Mouse (Mus musculus) midbrain, postnatal 0 days (tissue): ENCODE data around the gene Tsr3. TPM values are rescaled to one million over a fixed set of nuclear protein-coding genes. Genes with fewer than 3 reads are reported as not detected.

Source experiments
- ATAC-seq: fragments of 200-750 bp; cut with Nextera tagmentation; 2 replicates; pipeline ENCODE4 v1.8.0; 2017; ENCODE audit warnings: moderate number of reproducible peaks, mild to moderate bottlenecking, moderate TSS enrichment, moderate library complexity; ENCODE audit not compliant: low FRiP score
- DNase-seq: peaks from one replicate; pipeline ENCODE4 v3.0.0-alpha.2; 2015; ENCODE audit warnings: low spot score
- H3K27ac ChIP-seq: fragments of 300-500 bp; sonication (generic); 2 replicates; pipeline ENCODE4 v1.5.1; 2014; ENCODE audit warnings: low read depth, mild to moderate bottlenecking, low read length, mixed read lengths
- H3K27me3 ChIP-seq: fragments of 300-500 bp; sonication (generic); 2 replicates; pipeline ENCODE4 v1.6.1; 2014; ENCODE audit warnings: low read length, control low read depth, mixed read lengths; ENCODE audit not compliant: insufficient read depth
- H3K36me3 ChIP-seq: fragments of 300-500 bp; sonication (generic); 2 replicates; pipeline ENCODE4 v1.6.1; 2014; ENCODE audit warnings: low read length, control low read depth, mixed read lengths; ENCODE audit not compliant: insufficient read depth
- H3K4me1 ChIP-seq: fragments of 300-500 bp; sonication (generic); 2 replicates; pipeline ENCODE4 v1.6.1; 2014; ENCODE audit warnings: mild to moderate bottlenecking, control low read depth, antibody characterized with exemption, low read length, mixed read lengths; ENCODE audit not compliant: insufficient read depth
- H3K4me2 ChIP-seq: fragments of 300-500 bp; sonication (generic); 2 replicates; pipeline ENCODE4 v1.6.1; 2014; ENCODE audit warnings: low read depth, mild to moderate bottlenecking, low read length, mixed read lengths; ENCODE audit not compliant: poor library complexity, severe bottlenecking
- H3K4me3 ChIP-seq: fragments of 300-500 bp; sonication (generic); 2 replicates; pipeline ENCODE4 v1.5.1; 2014; ENCODE audit warnings: low read depth, mild to moderate bottlenecking, low read length, moderate library complexity
- H3K9ac ChIP-seq: fragments of 300-500 bp; sonication (generic); replicated peaks from 2 replicates; pipeline ENCODE4 v1.6.1; 2014; ENCODE audit warnings: mild to moderate bottlenecking, low read length, moderate library complexity, mixed read lengths; ENCODE audit not compliant: poor library complexity, severe bottlenecking
- H3K9me3 ChIP-seq: fragments of 300-500 bp; sonication (generic); 2 replicates; pipeline ENCODE4 v1.6.1; 2016; ENCODE audit warnings: low read length, control low read depth
- CTCF ChIP-seq: IDR thresholded peaks from 2 replicates; pipeline ENCODE4 v1.5.1; 2016; ENCODE audit warnings: antibody characterized with exemption, mild to moderate bottlenecking
- WGBS: fragments of 180-500 bp; shearing (Covaris S2); extraction: QIAGEN DNeasy Blood & Tissue Kit; methylation state at CpG from one replicate; pipeline ENCODE4 v1.1.7; 2014; 5-methylcytosine and 5-hydroxymethylcytosine counted together
- microRNA-seq: library from miRNA; unstranded; fragments of <30 nt; microRNA quantifications from one replicate; pipeline ENCODE4, GENCODE M21; 2016; ENCODE audit warnings: borderline number of aligned reads
- polyA plus RNA-seq: library from polyadenylated mRNA; unstranded; fragments of >200 nt; fragmentation: Nextera tagmentation; extraction: Ambion mirVana; gene quantifications from 2 replicates; pipeline ENCODE4 v1.2.1, GENCODE M21; 2015
- total RNA-seq: library from RNA; depleted of rRNA; stranded (reverse); fragments of >200 nt; gene quantifications from 2 replicates; pipeline ENCODE4 v1.2.3, GENCODE M21; 2014; rRNA removed

The Tsr3 gene
- total and polyA plus RNA-seq, 2 experiments from 2014 or later = 39.6 to 74.2 TPM

DNA sequence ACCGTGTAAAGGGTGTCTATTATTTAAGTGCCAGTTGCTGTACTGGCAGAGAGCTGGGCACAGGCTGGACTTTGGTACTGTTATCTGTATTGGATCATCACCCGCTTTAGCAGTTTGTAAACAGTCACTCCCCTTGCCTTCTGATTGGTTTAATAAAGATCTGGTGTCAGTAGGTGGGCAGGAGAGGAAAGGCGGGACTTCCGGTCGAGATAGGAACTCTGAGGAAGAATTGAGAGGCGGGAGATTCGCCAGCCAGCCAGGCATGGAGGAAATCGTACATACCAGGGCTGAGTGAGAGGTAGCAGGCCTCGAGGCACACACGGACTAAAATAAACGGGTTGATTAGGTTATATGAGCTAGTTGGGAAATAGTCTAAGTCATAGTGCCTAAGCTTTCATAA, 42.2 kb downstream of the Tsr3 start:
- TF ChIP-seq CTCF = no peak
- no peak for ATAC-seq
- no peak overlapping the region for H3K27ac ChIP-seq
- H3K27me3 ChIP-seq = no peaks in the 10 kb centered on the region
- no peaks in the 10 kb centered on the region for H3K4me1 ChIP-seq
- DNase-seq = no peak
- H3K36me3 ChIP-seq = no peaks in the 10 kb centered on the region
- H3K4me3 ChIP-seq = no peak overlapping the region
- 44% methylated on average over 11 of the region's 11 CpGs for WGBS
- no peak overlapping the region for H3K4me2 ChIP-seq
- H3K9ac ChIP-seq = no peak overlapping the region
- no peaks in the 10 kb centered on the region for H3K9me3 ChIP-seq

DNA sequence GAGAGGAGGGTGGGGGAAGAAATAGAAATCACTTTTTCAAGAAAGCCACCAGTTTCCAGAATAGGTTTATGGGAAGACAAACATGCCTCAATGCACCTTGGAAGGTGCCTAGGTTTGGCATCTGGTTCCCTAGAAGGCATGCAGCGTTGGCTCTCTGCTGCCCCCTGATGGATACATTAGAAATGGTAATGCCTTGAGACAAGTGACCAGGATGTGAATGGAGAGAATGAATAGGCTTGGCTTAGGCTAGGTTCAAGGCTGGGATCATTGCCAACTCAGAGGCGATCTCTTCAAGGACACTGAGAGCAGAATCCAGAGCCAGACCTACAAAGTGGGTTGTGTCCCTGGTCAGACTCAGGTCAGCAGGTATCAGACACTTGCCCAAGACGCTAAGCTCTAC, 45.1 kb downstream of the Tsr3 start:
- H3K4me3 ChIP-seq = no peak overlapping the region
- H3K27me3 ChIP-seq = no peaks in the 10 kb centered on the region
- no peaks in the 10 kb centered on the region for H3K4me1 ChIP-seq
- H3K9me3 ChIP-seq = no peaks in the 10 kb centered on the region
- H3K4me2 ChIP-seq = no peak overlapping the region
- 22% methylated on average over 3 of the region's 3 CpGs for WGBS
- ATAC-seq (no peak), DNase-seq (peak; percentile 76)
- H3K9ac ChIP-seq = no peak overlapping the region
- TF ChIP-seq CTCF = peak; percentile 84
- H3K27ac ChIP-seq = no peak overlapping the region
- H3K36me3 ChIP-seq = no peaks in the 10 kb centered on the region

DNA sequence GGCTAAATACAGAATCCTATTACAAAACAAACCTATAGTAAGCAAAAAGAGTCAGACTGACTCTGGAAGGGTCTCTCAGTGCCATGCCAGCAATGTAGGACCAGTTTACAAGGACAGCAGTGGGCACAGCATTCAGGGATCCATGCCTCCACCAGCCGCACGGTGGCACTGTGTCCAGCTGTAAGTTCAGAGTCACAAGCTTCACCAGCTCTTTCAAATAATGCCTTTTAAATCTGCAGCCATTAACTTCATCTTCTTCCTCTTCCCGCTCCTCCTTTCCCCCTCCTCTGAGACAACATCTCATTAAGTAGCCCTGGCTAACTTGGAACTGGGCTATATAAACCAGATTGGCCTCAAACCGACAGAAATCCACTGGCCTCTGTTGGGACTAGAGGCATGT, 48.9 kb downstream of the Tsr3 start:
- WGBS = 26% methylated on average over 4 of the region's 4 CpGs
- no peaks in the 10 kb centered on the region for H3K9me3 ChIP-seq
- H3K27ac ChIP-seq = no peak overlapping the region
- no peak for ATAC-seq
- no peak overlapping the region for H3K9ac ChIP-seq
- no peak overlapping the region for H3K4me3 ChIP-seq
- TF ChIP-seq CTCF = peak; percentile 78
- H3K36me3 ChIP-seq = no peaks in the 10 kb centered on the region
- no peaks in the 10 kb centered on the region for H3K27me3 ChIP-seq
- H3K4me1 ChIP-seq = no peaks in the 10 kb centered on the region
- DNase-seq = peak; percentile 65
- no peak overlapping the region for H3K4me2 ChIP-seq

DNA sequence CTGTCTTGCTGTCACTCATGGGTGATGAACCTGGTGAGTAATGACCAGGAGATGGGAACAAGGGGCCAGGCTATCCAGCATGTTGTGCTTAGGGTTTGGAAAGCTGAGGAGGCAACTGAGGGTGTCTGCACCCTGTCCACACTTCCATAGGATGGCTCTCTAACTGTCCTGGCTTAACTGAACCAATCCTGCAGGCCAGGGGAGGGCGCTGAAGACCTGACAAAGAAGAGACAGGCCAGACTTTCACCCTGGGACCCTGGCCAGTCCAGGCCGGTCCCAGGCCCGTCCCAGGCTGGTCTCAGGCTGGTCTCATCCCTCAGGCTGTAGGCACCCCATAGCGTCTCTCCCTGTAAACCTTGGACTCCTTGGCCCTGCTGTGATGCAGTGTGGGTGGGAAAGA, 50.4 kb downstream of the Tsr3 start:
- no peak overlapping the region for H3K27ac ChIP-seq
- no peaks in the 10 kb centered on the region for H3K36me3 ChIP-seq
- H3K9me3 ChIP-seq = no peaks in the 10 kb centered on the region
- H3K4me1 ChIP-seq = no peaks in the 10 kb centered on the region
- DNase-seq (no peak), ATAC-seq (no peak)
- TF ChIP-seq CTCF = no peak
- no peaks in the 10 kb centered on the region for H3K27me3 ChIP-seq
- H3K4me2 ChIP-seq = no peak overlapping the region
- H3K4me3 ChIP-seq = no peak overlapping the region
- 30% methylated on average over 4 of the region's 4 CpGs for WGBS
- no peak overlapping the region for H3K9ac ChIP-seq

Small RNA genes within 50 kb of the gene (microRNA-seq; reads per million reads assigned to microRNA genes)
- 57.3 reads per million, percentile 39 among the genes with 10 or more reads in this experiment for gene Mir3547

Other genes with a start within 250 kb of the Tsr3 start
- 17.4 and 22.3 TPM in 2 replicates for gene Cramp1l, start 224.4 kb upstream of the Tsr3 start, total RNA-seq
- gene Cramp1l, start 224.4 kb upstream of the Tsr3 start, polyA plus RNA-seq = 2.7 and 3.2 TPM in 2 replicates
- gene Ift140, start 224.1 kb upstream of the Tsr3 start, total RNA-seq = 22.7 and 39.8 TPM in 2 replicates
- 13.5 and 14.4 TPM in 2 replicates for gene Ift140, start 224.1 kb upstream of the Tsr3 start, polyA plus RNA-seq
- 11.1 and 11.2 TPM in 2 replicates for gene Tmem204, start 156.6 kb upstream of the Tsr3 start, total RNA-seq
- gene Tmem204, start 156.6 kb upstream of the Tsr3 start, polyA plus RNA-seq = 8.2 and 8.3 TPM in 2 replicates
- 45.0 and 56.3 TPM in 2 replicates for gene Telo2, start 124.2 kb upstream of the Tsr3 start, total RNA-seq
- 34.9 and 36.5 TPM in 2 replicates for gene Telo2, start 124.2 kb upstream of the Tsr3 start, polyA plus RNA-seq
- 0.42 TPM in 1 of 2 replicates, not detected in the other for gene Ptx4, start 119.4 kb upstream of the Tsr3 start, total RNA-seq
- gene Ptx4, start 119.4 kb upstream of the Tsr3 start, polyA plus RNA-seq = 0.20 and 0.59 TPM in 2 replicates
- 37.9 and 39.5 TPM in 2 replicates for gene Clcn7, start 106.8 kb upstream of the Tsr3 start, total RNA-seq
- 25.5 and 26.7 TPM in 2 replicates for gene Clcn7, start 106.8 kb upstream of the Tsr3 start, polyA plus RNA-seq
- not detected in 2 replicates for gene Ccdc154, start 77.7 kb upstream of the Tsr3 start, total RNA-seq
- not detected in 2 replicates for gene Ccdc154, start 77.7 kb upstream of the Tsr3 start, polyA plus RNA-seq
- gene Gm38655, start 64.7 kb upstream of the Tsr3 start, total RNA-seq = 0.57 TPM in 1 of 2 replicates, not detected in the other
- gene Gm38655, start 64.7 kb upstream of the Tsr3 start, polyA plus RNA-seq = not detected in 2 replicates
- gene BC003965, start 55.6 kb upstream of the Tsr3 start, total RNA-seq = 16.8 and 17.9 TPM in 2 replicates
- gene BC003965, start 55.6 kb upstream of the Tsr3 start, polyA plus RNA-seq = 30.2 and 30.3 TPM in 2 replicates
- gene Unkl, start 51.8 kb upstream of the Tsr3 start, total RNA-seq = 34.1 and 34.7 TPM in 2 replicates
- gene Unkl, start 51.8 kb upstream of the Tsr3 start, polyA plus RNA-seq = 17.3 and 19.5 TPM in 2 replicates
- 97.2 and 104 TPM in 2 replicates for gene Gnptg, start within 50 bp of the Tsr3 start, total RNA-seq
- 127 and 134 TPM in 2 replicates for gene Gnptg, start within 50 bp of the Tsr3 start, polyA plus RNA-seq
- gene Baiap3, start 16.2 kb downstream of the Tsr3 start, total RNA-seq = 94.2 and 98.4 TPM in 2 replicates
- 48.4 and 49.9 TPM in 2 replicates for gene Baiap3, start 16.2 kb downstream of the Tsr3 start, polyA plus RNA-seq
- gene Ube2i, start 34.5 kb downstream of the Tsr3 start, total RNA-seq = 444 and 524 TPM in 2 replicates
- gene Ube2i, start 34.5 kb downstream of the Tsr3 start, polyA plus RNA-seq = 401 and 432 TPM in 2 replicates
- not detected in 2 replicates for gene Prss34, start 58.2 kb downstream of the Tsr3 start, total RNA-seq
- gene Prss34, start 58.2 kb downstream of the Tsr3 start, polyA plus RNA-seq = not detected in 2 replicates
- gene Prss28, start 68.5 kb downstream of the Tsr3 start, total RNA-seq = not detected in 2 replicates
- not detected in 2 replicates for gene Prss28, start 68.5 kb downstream of the Tsr3 start, polyA plus RNA-seq
- not detected in 2 replicates for gene Prss29, start 78.5 kb downstream of the Tsr3 start, total RNA-seq
- gene Prss29, start 78.5 kb downstream of the Tsr3 start, polyA plus RNA-seq = not detected in 2 replicates
- not detected in 2 replicates for gene Tpsab1, start 105.4 kb downstream of the Tsr3 start, total RNA-seq
- gene Tpsab1, start 105.4 kb downstream of the Tsr3 start, polyA plus RNA-seq = not detected in 2 replicates
- gene Tpsb2, start 126.1 kb downstream of the Tsr3 start, total RNA-seq = 0.28 and 1.8 TPM in 2 replicates
- 0.60 and 1.0 TPM in 2 replicates for gene Tpsb2, start 126.1 kb downstream of the Tsr3 start, polyA plus RNA-seq
- gene Tpsg1, start 129.1 kb downstream of the Tsr3 start, total RNA-seq = not detected in 2 replicates
- gene Tpsg1, start 129.1 kb downstream of the Tsr3 start, polyA plus RNA-seq = 1.0 and 1.2 TPM in 2 replicates
- 117 and 164 TPM in 2 replicates for gene Cacna1h, start 193.6 kb downstream of the Tsr3 start, total RNA-seq
- gene Cacna1h, start 193.6 kb downstream of the Tsr3 start, polyA plus RNA-seq = 7.6 and 9.5 TPM in 2 replicates
- gene Tekt4, start 214.4 kb downstream of the Tsr3 start, total RNA-seq = 1.9 and 5.2 TPM in 2 replicates
- gene Tekt4, start 214.4 kb downstream of the Tsr3 start, polyA plus RNA-seq = 2.1 and 2.3 TPM in 2 replicates